Mouse (Mus musculus): ENCODE measurements around the gene Abca1.
A peak's percentile ranks its signal among the peaks of the same experiment; 100 is the strongest.

The Abca1 gene

GRCm38 (mm10) chr4:53085634-53086033 lies 74.1 kb downstream of the Abca1 start:
- DNase-seq (ENCODE audit: low spot score in 2 of 2), result no peak

- no peak for DNase-seq (ENCODE audit: low spot score in 2 of 2)
These were observed 76.6 kb downstream of the Abca1 start for GRCm38 (mm10) chr4:53083071-53083470.

- DNase-seq (ENCODE audit: low spot score in 2 of 2), result no peak
These were observed 77.2 kb downstream of the Abca1 start for GRCm38 (mm10) chr4:53082451-53082850.

GRCm38 (mm10) chr4:53081851-53082250 lies 77.8 kb downstream of the Abca1 start:
- no peak for DNase-seq (ENCODE audit: low spot score in 2 of 2)

GRCm38 (mm10) chr4:53080290-53080689 lies 79.4 kb downstream of the Abca1 start:
- DNase-seq (ENCODE audit: low spot score in 2 of 2), result no peak

- no peak for DNase-seq (ENCODE audit: low spot score in 2 of 2)
These were observed 80.8 kb downstream of the Abca1 start for GRCm38 (mm10) chr4:53078793-53079310.

GRCm38 (mm10) chr4:53076788-53077350 lies 82.8 kb downstream of the Abca1 start:
- DNase-seq (ENCODE audit: low spot score in 2 of 2), result no peak

GRCm38 (mm10) chr4:53073025-53073424 lies 86.7 kb downstream of the Abca1 start:
- no peak for DNase-seq (ENCODE audit: low spot score in 2 of 2)

- no peak for DNase-seq (ENCODE audit: low spot score in 2 of 2)
These were observed 97.2 kb downstream of the Abca1 start for GRCm38 (mm10) chr4:53062301-53063008.

- no peak for DNase-seq (ENCODE audit: low spot score in 2 of 2)
These were observed 113.3 kb downstream of the Abca1 start for GRCm38 (mm10) chr4:53046238-53047022.

- no peak for DNase-seq (ENCODE audit: low spot score in 2 of 2)
These were observed 113.9 kb downstream of the Abca1 start for GRCm38 (mm10) chr4:53045807-53046206.

- DNase-seq (ENCODE audit: low spot score in 2 of 2), result no peak
These were observed 115.9 kb downstream of the Abca1 start for GRCm38 (mm10) chr4:53043819-53044218.

GRCm38 (mm10) chr4:53030326-53030948 lies 129.3 kb downstream of the Abca1 start:
- DNase-seq (ENCODE audit: low spot score in 2 of 2), result no peak

- no peak for DNase-seq (ENCODE audit: low spot score in 2 of 2)
These were observed 131.9 kb downstream of the Abca1 start for GRCm38 (mm10) chr4:53027811-53028210.

GRCm38 (mm10) chr4:53024397-53024796 lies 135.3 kb downstream of the Abca1 start:
- DNase-seq (ENCODE audit: low spot score in 2 of 2), result no peak

- DNase-seq (ENCODE audit: low spot score in 2 of 2), result no peak
These were observed 136.3 kb downstream of the Abca1 start for GRCm38 (mm10) chr4:53023189-53023925.

- DNase-seq (ENCODE audit: low spot score in 2 of 2), result no peak
These were observed 141.3 kb downstream of the Abca1 start for GRCm38 (mm10) chr4:53018392-53018791.

GRCm38 (mm10) chr4:53015024-53015423 lies 144.7 kb downstream of the Abca1 start:
- DNase-seq (ENCODE audit: low spot score in 2 of 2), result no peak

GRCm38 (mm10) chr4:53014421-53014820 lies 145.3 kb downstream of the Abca1 start:
- no peak for DNase-seq (ENCODE audit: low spot score in 2 of 2)

GRCm38 (mm10) chr4:53011732-53012361 lies 147.8 kb downstream of the Abca1 start, which contains the start of gene Nipsnap3b:
Nipsnap3b (plus strand) TSS chr4:53011880.
- DNase-seq (ENCODE audit: low spot score in 2 of 2), result peak; percentile 87

- DNase-seq (ENCODE audit: low spot score in 2 of 2), result no peak
These were observed 149.8 kb downstream of the Abca1 start for GRCm38 (mm10) chr4:53009871-53010270.
